Mouse (Mus musculus): ENCODE measurements around the gene Lmf2. TPM values are rescaled to one million over a fixed set of nuclear protein-coding genes. Genes with fewer than 3 reads are reported as not detected.

Lmf2 gene
- 68.6 TPM for polyA plus RNA-seq (2017; shearing (Covaris generic))

GRCm38 (mm10) chr15:89355241-89356187 is at the start of gene Lmf2, which contains the start of gene Ncaph2:
Gene Lmf2, minus strand, starts transcription at chr15:89355659.
Gene Ncaph2, plus strand, starts transcription at chr15:89355719.

GRCm38 (mm10) chr15:89384617-89385016 is 29.2 kb upstream of the Lmf2 start, which contains the start of gene Klhdc7b:
Gene Klhdc7b, plus strand, starts transcription at chr15:89384917.

GRCm38 (mm10) chr15:89378831-89379401 is 23.5 kb upstream of the Lmf2 start, which contains the start of gene Odf3b:
Gene Odf3b, minus strand, starts transcription at chr15:89379282.

GRCm38 (mm10) chr15:89376957-89377356 is 21.5 kb upstream of the Lmf2 start, which contains the start of gene Tymp:
Gene Tymp, minus strand, starts transcription at chr15:89377039.

GRCm38 (mm10) chr15:89373762-89374248 is 18.3 kb upstream of the Lmf2 start, which contains the start of gene Sco2:
Gene Sco2, minus strand, starts transcription at chr15:89373846.

GRCm38 (mm10) chr15:89334271-89334670 is 21.2 kb downstream of the Lmf2 start, which contains the start of gene Miox:
Gene Miox, plus strand, starts transcription at chr15:89334398.

GRCm38 (mm10) chr15:89322670-89323522 is 32.6 kb downstream of the Lmf2 start, which contains the start of gene Adm2:
Gene Adm2, plus strand, starts transcription at chr15:89322720.

GRCm38 (mm10) chr15:89315190-89315731 is 40.2 kb downstream of the Lmf2 start, which contains the start of gene Sbf1:
Gene Sbf1, minus strand, starts transcription at chr15:89315311.

Other genes with a start within 250 kb of the Lmf2 start
- 31.5 TPM for gene Tubgcp6, start 232.5 kb downstream of the Lmf2 start, polyA plus RNA-seq (2017; shearing (Covaris generic))
- 73.7 TPM for gene Hdac10, start 227.0 kb downstream of the Lmf2 start, polyA plus RNA-seq (2017; shearing (Covaris generic))
- 6.7 TPM for gene Mapk12, start 215.0 kb downstream of the Lmf2 start, polyA plus RNA-seq (2017; shearing (Covaris generic))
- gene Mapk11, start 206.0 kb downstream of the Lmf2 start, polyA plus RNA-seq (2017; shearing (Covaris generic)), result 55.5 TPM
- 4.5 TPM for gene Plxnb2, start 174.9 kb downstream of the Lmf2 start, polyA plus RNA-seq (2017; shearing (Covaris generic))
- gene Dennd6b, start 159.2 kb downstream of the Lmf2 start, polyA plus RNA-seq (2017; shearing (Covaris generic)), result 38.5 TPM
- 5.7 TPM for gene Ppp6r2, start 144.1 kb downstream of the Lmf2 start, polyA plus RNA-seq (2017; shearing (Covaris generic))
- gene Sbf1, start 40.3 kb downstream of the Lmf2 start, polyA plus RNA-seq (2017; shearing (Covaris generic)), result 68.5 TPM
- not detected for gene Adm2, start 32.9 kb downstream of the Lmf2 start, polyA plus RNA-seq (2017; shearing (Covaris generic))
- gene Miox, start 21.3 kb downstream of the Lmf2 start, polyA plus RNA-seq (2017; shearing (Covaris generic)), result not detected
- gene Ncaph2, start 60 bp upstream of the Lmf2 start, polyA plus RNA-seq (2017; shearing (Covaris generic)), result 172 TPM
- 7.8 TPM for gene Sco2, start 18.2 kb upstream of the Lmf2 start, polyA plus RNA-seq (2017; shearing (Covaris generic))
- 0.75 TPM for gene Tymp, start 21.4 kb upstream of the Lmf2 start, polyA plus RNA-seq (2017; shearing (Covaris generic))
- gene Odf3b, start 23.6 kb upstream of the Lmf2 start, polyA plus RNA-seq (2017; shearing (Covaris generic)), result 0.35 TPM
- gene Klhdc7b, start 29.3 kb upstream of the Lmf2 start, polyA plus RNA-seq (2017; shearing (Covaris generic)), result 0.09 TPM
- gene Syce3, start 54.8 kb upstream of the Lmf2 start, polyA plus RNA-seq (2017; shearing (Covaris generic)), result not detected
- 0.33 TPM for gene Cpt1b, start 70.2 kb upstream of the Lmf2 start, polyA plus RNA-seq (2017; shearing (Covaris generic))
- 6.0 TPM for gene C730034F03Rik, start 73.9 kb upstream of the Lmf2 start, polyA plus RNA-seq (2017; shearing (Covaris generic))
- gene Gm44502, start 74.0 kb upstream of the Lmf2 start, polyA plus RNA-seq (2017; shearing (Covaris generic)), result not detected
- 104 TPM for gene Chkb, start 74.2 kb upstream of the Lmf2 start, polyA plus RNA-seq (2017; shearing (Covaris generic))
- gene Mapk8ip2, start 98.3 kb upstream of the Lmf2 start, polyA plus RNA-seq (2017; shearing (Covaris generic)), result 0.06 TPM
- 25.0 TPM for gene Arsa, start 121.8 kb upstream of the Lmf2 start, polyA plus RNA-seq (2017; shearing (Covaris generic))
- gene Shank3, start 144.0 kb upstream of the Lmf2 start, polyA plus RNA-seq (2017; shearing (Covaris generic)), result not detected
- not detected for gene Acr, start 212.7 kb upstream of the Lmf2 start, polyA plus RNA-seq (2017; shearing (Covaris generic))
- 1.8 TPM for gene Rabl2, start 236.3 kb upstream of the Lmf2 start, polyA plus RNA-seq (2017; shearing (Covaris generic))

All from activated CD4-positive, CD25-positive, alpha-beta regulatory T cell, adult 9 weeks (primary cell).